Mouse (Mus musculus) Patski (cell line): ENCODE results near the gene Hhipl2. TPM values are rescaled to one million over a fixed set of nuclear protein-coding genes. Genes with fewer than 3 reads are reported as not detected.

ENCODE experiments used
- ATAC-seq: fragments of 100-300 bp; one replicate; pipeline ENCODE4 v1.8.0; 2021
- CTCF ChIA-PET: fragments of 350-600 bp; sonication (Branson Sonifier 250); formaldehyde crosslinking; loops from one replicate; lab custom pipeline; 2022; ENCODE audit warnings: inconsistent platforms; lab: Charles Lee
- POLR2A ChIA-PET: fragments of 350-600 bp; sonication (Branson Sonifier 250); formaldehyde crosslinking; loops from one replicate; lab custom pipeline; 2022; ENCODE audit warnings: antibody characterized with exemption, inconsistent platforms; lab: Charles Lee
- DNase-seq: peaks from one replicate; pipeline ENCODE4 v3.0.0-alpha.2; 2011; ENCODE audit warnings: low read depth, low spot score
- H3K27me3 ChIP-seq: fragments of 371-371 bp; one replicate; pipeline ENCODE4 v1.5.1; 2021
- CTCF ChIP-seq: fragments of 100-300 bp; IDR thresholded peaks from one replicate; pipeline ENCODE4 v1.5.1; 2021
- in situ Hi-C: fragments of 300-500 bp; cut with MboI; formaldehyde crosslinking; loops from 3 replicates; pipeline ENCODE4 v1.11.1; 2018; ENCODE audit warnings: low pct_unique_long_range_greater_than_20kb, mixed read lengths
- polyA plus RNA-seq: library from polyadenylated mRNA; unstranded; gene quantifications from one replicate; pipeline ENCODE4 v1.2.3, GENCODE M21; 2021

Hhipl2 gene
- polyA plus RNA-seq, 1 experiment from 2014 or later: 4.3 TPM

DNA sequence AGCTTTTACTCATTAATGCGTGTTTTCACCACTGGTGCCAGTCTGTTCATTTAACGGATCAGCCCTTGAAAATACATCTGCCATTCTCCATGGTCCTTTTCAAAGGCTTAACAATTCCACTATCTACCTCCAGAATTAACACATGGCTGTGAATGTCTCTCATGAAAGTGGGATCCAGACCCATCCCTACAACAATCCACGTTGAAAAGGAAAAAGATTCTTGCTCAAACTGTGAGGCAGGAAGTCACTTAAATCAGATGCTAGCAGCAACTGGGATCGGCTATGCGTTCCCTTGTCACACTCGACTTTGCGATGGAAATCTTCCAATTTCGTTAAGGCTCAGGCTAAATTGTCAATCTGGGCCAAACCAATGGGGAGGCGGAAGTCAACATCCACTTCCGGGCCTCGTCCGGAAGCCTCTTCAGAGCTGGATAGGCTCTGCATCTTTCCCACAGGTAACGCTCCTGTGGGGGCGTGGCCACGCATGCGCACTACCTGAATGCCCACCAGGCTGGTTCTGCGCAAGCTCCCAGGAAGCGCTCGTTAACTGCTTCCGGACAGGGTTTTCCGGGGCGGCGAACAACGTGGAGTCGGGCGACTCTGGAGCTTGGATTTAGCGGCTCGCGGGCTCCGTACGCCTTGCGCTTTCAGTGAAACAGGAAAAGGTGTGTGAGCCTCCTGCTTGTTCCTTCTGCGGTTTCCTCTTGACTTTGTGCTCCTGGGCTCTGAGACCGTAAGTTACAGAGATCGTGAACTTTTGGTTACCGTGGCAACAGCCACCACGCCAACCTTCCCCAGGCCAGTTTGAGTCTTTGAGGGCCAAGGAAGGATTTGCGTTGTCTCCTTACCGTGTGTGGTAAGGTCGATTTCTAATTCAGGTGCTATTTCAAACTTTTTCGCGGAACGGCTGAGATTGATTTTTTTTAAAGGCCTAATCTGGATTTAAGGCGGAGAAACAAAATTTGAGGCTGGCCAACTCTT lies 29.3 kb upstream of the Hhipl2 start, which contains the start of gene Taf1a:
Gene Taf1a (plus strand): TSS at position 556 of the 981 bp plus-strand sequence.
- peaks cover 22% of the 10 kb centered on the region for H3K27me3 ChIP-seq
- DNase-seq (peak; percentile 48), ATAC-seq (peak; percentile 73)
- POLR2A ChIA-PET: interaction anchor here (1.2 kb wide), 1 partner anchor 13 kb away, joined by 3 read pairs; no protein-coding TSS in a partner anchor
- TF ChIP-seq CTCF: no peak
- CTCF ChIA-PET: no interaction called here
- in situ Hi-C loops: no loop called here

GRCm38 (mm10) chr1:183403396-183403795 lies 14.6 kb upstream of the Hhipl2 start:
- in situ Hi-C loops: no loop called here
- CTCF ChIA-PET: no interaction called here
- TF ChIP-seq CTCF: no peak

GRCm38 (mm10) chr1:183414081-183414727 lies 3.8 kb upstream of the Hhipl2 start:
- ATAC-seq (no peak), DNase-seq (no peak)
- in situ Hi-C loops: no loop called here
- CTCF ChIA-PET: interaction anchor here (1.3 kb wide), 1 partner anchor 22 kb away, joined by 3 read pairs; no protein-coding TSS in a partner anchor
- POLR2A ChIA-PET: no interaction called here
- no peaks in the 10 kb centered on the region for H3K27me3 ChIP-seq
- TF ChIP-seq CTCF: no peak

More at GRCm38 (mm10) chr1:183403396-183403795, 14.6 kb upstream of the Hhipl2 start:
- ATAC-seq: no peak
- no peaks in the 10 kb centered on the region for H3K27me3 ChIP-seq
- no peak for DNase-seq
- POLR2A ChIA-PET: no interaction called here

DNA sequence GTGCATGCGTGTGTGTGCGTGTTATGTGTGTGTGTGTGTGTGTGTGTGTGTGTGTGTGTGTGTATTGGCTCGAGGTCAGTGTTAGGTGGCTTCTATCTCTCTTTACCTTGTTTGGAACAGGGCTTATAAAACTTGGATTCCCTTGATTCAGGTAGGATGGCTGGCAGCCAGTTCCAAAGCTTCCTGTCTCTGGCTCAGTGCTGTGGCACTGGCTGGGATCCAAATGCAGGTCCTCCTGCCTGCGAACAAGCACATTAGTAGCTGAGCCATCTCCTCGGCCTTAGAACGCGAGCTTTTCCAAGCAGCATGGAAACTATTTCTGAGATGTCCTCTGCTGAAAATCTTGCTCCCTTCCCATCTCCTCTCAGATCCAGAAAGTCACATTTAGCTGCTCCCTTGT lies 1.7 kb downstream of the Hhipl2 start:
- ATAC-seq: no peak
- CTCF ChIA-PET: interaction anchor here (1.6 kb wide), 1 partner anchor 11 kb away, joined by 3 read pairs; no protein-coding TSS in a partner anchor
- no peak for TF ChIP-seq CTCF
- POLR2A ChIA-PET: no interaction called here
- H3K27me3 ChIP-seq: no peaks in the 10 kb centered on the region
- DNase-seq: no peak
- in situ Hi-C loops: no loop called here

- in situ Hi-C loops: no loop called here
- CTCF ChIA-PET: interaction anchor here (1.6 kb wide), 2 partner anchors 10 to 12 kb away, joined by 3 to 4 read pairs; no protein-coding TSS in a partner anchor
Observed at GRCm38 (mm10) chr1:183420296-183420695, 2.3 kb downstream of the Hhipl2 start.

DNA sequence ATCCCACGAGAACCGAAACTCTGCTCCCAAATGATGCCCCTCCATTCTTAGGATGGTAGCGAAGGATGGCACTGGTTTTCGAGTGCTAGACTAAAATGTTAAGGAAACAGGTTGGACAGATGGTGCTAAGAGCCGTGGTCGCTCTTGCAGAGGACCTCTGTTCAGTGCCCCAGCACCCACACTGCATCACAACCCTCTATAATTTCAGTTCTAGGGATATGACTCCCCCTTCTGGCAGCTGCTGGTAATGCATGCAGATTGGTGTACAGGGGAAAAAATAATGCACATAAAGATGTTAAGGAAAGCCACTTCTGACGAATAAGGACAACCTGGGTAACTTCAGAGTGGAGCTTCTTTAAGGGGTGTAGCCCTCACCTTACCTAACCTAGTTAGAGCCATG lies 6.1 kb downstream of the Hhipl2 start:
- DNase-seq (no peak), ATAC-seq (no peak)
- in situ Hi-C loops: no loop called here
- TF ChIP-seq CTCF: no peak
- H3K27me3 ChIP-seq: no peaks in the 10 kb centered on the region
- ChIA-PET CTCF (no interaction called here), POLR2A (no interaction called here)

More at GRCm38 (mm10) chr1:183420296-183420695, 2.3 kb downstream of the Hhipl2 start:
- no peak for DNase-seq
- POLR2A ChIA-PET: no interaction called here
- ATAC-seq: no peak
- no peak for TF ChIP-seq CTCF
- H3K27me3 ChIP-seq: no peaks in the 10 kb centered on the region

DNA sequence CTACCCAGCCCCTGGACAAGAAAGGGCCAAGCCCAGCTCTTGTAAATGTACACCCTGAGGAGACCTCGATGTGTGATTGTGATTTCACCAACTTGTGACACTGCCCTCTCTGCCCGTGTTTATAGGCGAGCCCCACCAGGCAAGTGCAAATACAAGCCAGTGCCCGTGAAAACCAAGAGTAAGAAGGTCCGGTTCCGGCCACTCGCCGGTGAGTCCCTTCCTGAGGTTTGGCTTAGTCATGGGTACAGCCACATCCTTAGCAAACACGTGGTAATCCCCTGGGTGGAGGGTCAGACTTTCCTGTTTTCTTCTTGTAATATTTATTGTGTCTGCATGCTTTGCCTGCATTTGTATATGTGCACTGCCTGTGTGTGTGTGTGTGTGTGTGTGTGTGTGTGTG lies 16.9 kb downstream of the Hhipl2 start:
- in situ Hi-C loops: no loop called here
- POLR2A ChIA-PET: no interaction called here
- CTCF ChIA-PET: no interaction called here
- H3K27me3 ChIP-seq: no peaks in the 10 kb centered on the region
- TF ChIP-seq CTCF: no peak
- DNase-seq (no peak), ATAC-seq (no peak)

- no peaks in the 10 kb centered on the region for H3K27me3 ChIP-seq
- in situ Hi-C loops: no loop called here
- CTCF ChIA-PET: interaction anchor here (0.7 to 3.6 kb wide), 8 partner anchors 9 to 225 kb away, joined by 3 to 8 read pairs (median 3); no protein-coding TSS in a partner anchor
- peak; percentile 97 for TF ChIP-seq CTCF
- POLR2A ChIA-PET: interaction anchor here (1.4 kb wide), 1 partner anchor 594 kb away, joined by 3 read pairs; no protein-coding TSS in a partner anchor
- DNase-seq: no peak
- ATAC-seq: no peak
Observed at GRCm38 (mm10) chr1:183439036-183439435, 21.0 kb downstream of the Hhipl2 start.

DNA sequence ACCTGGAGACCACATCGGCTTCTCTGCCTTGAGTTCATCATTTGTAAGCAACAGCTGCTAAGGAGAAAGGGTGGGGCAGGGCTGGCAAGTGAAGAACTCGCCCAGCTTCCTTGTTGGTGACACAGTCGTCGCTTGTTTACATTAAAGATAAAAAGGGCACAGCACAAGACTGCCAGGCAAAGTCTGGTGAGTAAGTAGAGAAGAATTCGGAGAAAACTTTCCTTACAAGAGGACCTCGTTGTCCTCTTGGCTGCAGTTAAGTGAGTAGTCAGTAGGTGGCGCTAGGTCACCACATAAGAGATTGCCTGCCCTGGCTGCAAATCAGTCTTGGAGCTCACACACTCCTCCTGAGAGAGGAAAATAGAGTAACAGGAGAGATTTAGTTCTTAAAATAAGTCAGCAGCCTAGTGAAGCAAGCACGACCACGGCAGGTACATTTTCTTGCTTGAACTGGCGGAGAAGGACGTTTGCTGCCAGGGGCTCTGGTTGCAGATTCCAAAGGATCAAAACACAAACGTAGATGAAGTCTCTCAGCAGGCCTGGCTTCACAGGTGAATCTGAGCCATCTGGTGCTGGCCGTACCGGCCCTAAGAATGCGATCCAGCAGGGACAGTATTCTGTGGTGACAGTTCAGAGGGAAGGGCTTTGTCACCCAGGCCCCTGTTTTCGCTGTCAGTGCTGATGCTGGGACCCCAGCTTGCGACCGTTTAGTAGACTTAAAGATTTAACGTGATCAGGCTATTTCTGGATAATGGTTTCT lies 24.2 kb downstream of the Hhipl2 start:
- in situ Hi-C loops: no loop called here
- ChIA-PET POLR2A (no interaction called here), CTCF (interaction anchor here (0.9 to 3.6 kb wide), 3 partner anchors 9 to 216 kb away, joined by 3 to 8 read pairs (median 3); no protein-coding TSS in a partner anchor)
- peak; percentile 95 for TF ChIP-seq CTCF
- peak; percentile 51 for ATAC-seq
- H3K27me3 ChIP-seq: no peaks in the 10 kb centered on the region
- peak; percentile 60 for DNase-seq

GRCm38 (mm10) chr1:183453066-183453465 lies 35.1 kb downstream of the Hhipl2 start:
- CTCF ChIA-PET: no interaction called here
- POLR2A ChIA-PET: interaction anchor here (0.6 kb wide), 1 partner anchor 76 kb away, joined by 4 read pairs; no protein-coding TSS in a partner anchor
- no peak for ATAC-seq
- TF ChIP-seq CTCF: no peak
- in situ Hi-C loops: no loop called here
- no peak for DNase-seq
- H3K27me3 ChIP-seq: no peaks in the 10 kb centered on the region

Other genes with a start within 250 kb of the Hhipl2 start
- 18.1 TPM for gene Disp1, start 196.7 kb upstream of the Hhipl2 start, polyA plus RNA-seq
- 46.9 TPM for gene Aida, start 121.6 kb upstream of the Hhipl2 start, polyA plus RNA-seq
- 58.9 TPM for gene Brox, start 120.9 kb upstream of the Hhipl2 start, polyA plus RNA-seq
- gene Mia3, start 48.7 kb upstream of the Hhipl2 start, polyA plus RNA-seq: 192 TPM
- gene Taf1a, start 29.2 kb upstream of the Hhipl2 start, polyA plus RNA-seq: 46.9 TPM